Mouse (Mus musculus) lung, embryonic 15.5 days (tissue): ENCODE measurements around the gene Trappc11. TPM values are rescaled to one million over a fixed set of nuclear protein-coding genes. Genes with fewer than 3 reads are reported as not detected.

Experiments used
- ATAC-seq: fragments of 200-750 bp; cut with Nextera tagmentation; 2 replicates; pipeline ENCODE4 v1.8.0; 2017; ENCODE audit warnings: moderate number of reproducible peaks, borderline replicate concordance; ENCODE audit not compliant: low FRiP score, low TSS enrichment; ENCODE audit errors: extremely low read depth
- H3K27ac ChIP-seq: fragments of 300-500 bp; sonication (generic); 2 replicates; pipeline ENCODE4 v1.5.1; 2015; ENCODE audit warnings: moderate library complexity, mild to moderate bottlenecking, inconsistent platforms
- H3K27me3 ChIP-seq: fragments of 300-500 bp; sonication (generic); 2 replicates; pipeline ENCODE4 v1.6.1; 2015; ENCODE audit warnings: inconsistent platforms
- H3K36me3 ChIP-seq: fragments of 300-500 bp; sonication (generic); 2 replicates; pipeline ENCODE4 v1.6.1; 2015; ENCODE audit warnings: inconsistent platforms
- H3K4me1 ChIP-seq: fragments of 300-500 bp; sonication (generic); 2 replicates; pipeline ENCODE4 v1.6.1; 2015; ENCODE audit warnings: inconsistent platforms
- H3K4me2 ChIP-seq: fragments of 300-500 bp; sonication (generic); 2 replicates; pipeline ENCODE4 v1.6.1; 2015; ENCODE audit warnings: inconsistent platforms, mild to moderate bottlenecking, moderate library complexity
- H3K4me3 ChIP-seq: fragments of 300-500 bp; sonication (generic); 2 replicates; pipeline ENCODE4 v1.5.1; 2015; ENCODE audit warnings: mild to moderate bottlenecking, inconsistent platforms
- H3K9ac ChIP-seq: fragments of 300-500 bp; sonication (generic); 2 replicates; pipeline ENCODE4 v1.6.1; 2015; ENCODE audit warnings: inconsistent platforms
- H3K9me3 ChIP-seq: fragments of 300-500 bp; sonication (generic); 2 replicates; pipeline ENCODE4 v1.6.1; 2016; ENCODE audit warnings: inconsistent platforms
- WGBS: fragments of 180-500 bp; shearing (Covaris S2); methylation state at CpG from one replicate; pipeline ENCODE4 v1.1.7; 2015; 5-methylcytosine and 5-hydroxymethylcytosine counted together
- polyA plus RNA-seq: library from polyadenylated mRNA; unstranded; fragments of >200 nt; fragmentation: Nextera tagmentation; extraction: Ambion mirVana; gene quantifications from 2 replicates; pipeline ENCODE4 v1.2.1, GENCODE M21; 2015

The Trappc11 gene
- polyA plus RNA-seq: 27.9 and 29.3 TPM in 2 replicates

DNA sequence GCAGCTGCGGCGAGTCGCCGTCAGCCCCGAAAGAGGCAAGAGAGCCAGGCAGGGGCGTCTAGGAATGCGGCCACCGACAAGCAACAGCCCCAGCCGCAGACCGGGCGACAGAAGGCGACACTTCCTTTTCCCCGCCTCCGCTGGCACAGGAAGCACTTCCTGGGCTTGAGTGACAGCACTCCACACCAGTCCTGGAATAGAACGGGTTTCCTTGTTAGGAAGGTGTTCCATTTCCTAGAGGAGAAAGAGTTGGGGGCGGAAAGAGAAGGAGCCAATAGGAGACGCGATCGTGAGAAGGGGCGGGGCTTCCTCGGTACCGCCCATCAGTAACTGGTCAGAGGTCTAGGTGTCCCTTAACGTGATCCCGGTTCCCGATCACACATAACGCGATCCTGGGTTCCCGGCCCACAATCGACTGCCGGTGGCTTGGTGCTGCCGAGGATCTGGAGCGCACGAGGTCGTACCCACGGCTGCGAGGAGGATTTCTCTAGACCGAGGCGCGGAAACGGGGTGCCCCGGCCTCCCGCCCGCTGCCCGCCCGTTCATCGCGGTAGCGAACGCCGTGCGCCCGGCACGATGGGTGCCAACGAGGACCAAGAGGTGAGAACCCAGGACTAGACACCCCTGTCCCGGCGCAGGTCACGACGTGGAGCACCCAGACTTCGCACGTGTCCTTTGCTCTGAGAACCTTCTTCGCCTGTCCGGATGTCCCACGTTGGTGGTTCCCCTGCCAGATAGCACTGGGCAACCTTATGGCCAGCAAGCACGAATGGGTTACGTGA lies at the start of gene Trappc11, which contains the start of gene Rwdd4a:
Gene Trappc11, minus strand, starts transcription at position 127 of the 782 bp plus-strand sequence.
Gene Rwdd4a, plus strand, starts transcription at position 321 of the 782 bp plus-strand sequence.
- ATAC-seq: peak; percentile 100
- Histone ChIP-seq H3K4me2 (peak within 1 kb of the TSS; percentile 84), H3K9ac (peak within 1 kb of the TSS; percentile 91), H3K36me3 (peaks cover 12% of the 10 kb centered on the region; the same call in 1 of the 2 replicates), H3K9me3 (no peaks in the 10 kb centered on the region), H3K4me3 (peak within 1 kb of the TSS; percentile 86), H3K27ac (peak within 1 kb of the TSS; percentile 74), H3K4me1 (peaks cover 15% of the 10 kb centered on the region), H3K27me3 (no peaks in the 10 kb centered on the region)
- WGBS: under 1% methylated on average over 65 of the region's 65 CpGs

DNA sequence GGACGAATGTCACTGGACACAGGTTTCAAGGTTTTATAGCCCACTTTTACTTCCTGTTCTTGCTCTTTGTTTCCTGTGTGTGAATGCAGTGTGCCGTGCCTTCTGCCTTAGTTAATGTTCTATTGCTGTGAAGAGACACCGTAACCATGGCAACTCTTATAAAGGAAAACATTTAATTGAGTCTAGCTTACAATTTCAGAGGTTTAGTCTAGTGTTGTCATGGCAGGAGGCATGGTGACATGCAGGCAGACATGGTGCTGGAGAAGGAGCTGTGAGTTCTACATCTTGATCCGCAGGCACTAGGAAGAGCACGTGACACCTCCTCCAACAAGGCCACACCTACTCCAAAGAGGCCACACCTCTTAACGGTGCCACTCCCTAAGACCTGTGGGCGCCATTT lies 48.2 kb upstream of the Trappc11 start:
- WGBS: 81% methylated on average over 7 of the region's 7 CpGs
- no peaks in the 10 kb centered on the region for H3K36me3 ChIP-seq
- H3K9me3 ChIP-seq: no peaks in the 10 kb centered on the region
- H3K27me3 ChIP-seq: no peaks in the 10 kb centered on the region
- H3K9ac ChIP-seq: no peak overlapping the region
- no peak for ATAC-seq
- no peak overlapping the region for H3K4me3 ChIP-seq
- no peak overlapping the region for H3K27ac ChIP-seq
- no peaks in the 10 kb centered on the region for H3K4me1 ChIP-seq
- no peak overlapping the region for H3K4me2 ChIP-seq

DNA sequence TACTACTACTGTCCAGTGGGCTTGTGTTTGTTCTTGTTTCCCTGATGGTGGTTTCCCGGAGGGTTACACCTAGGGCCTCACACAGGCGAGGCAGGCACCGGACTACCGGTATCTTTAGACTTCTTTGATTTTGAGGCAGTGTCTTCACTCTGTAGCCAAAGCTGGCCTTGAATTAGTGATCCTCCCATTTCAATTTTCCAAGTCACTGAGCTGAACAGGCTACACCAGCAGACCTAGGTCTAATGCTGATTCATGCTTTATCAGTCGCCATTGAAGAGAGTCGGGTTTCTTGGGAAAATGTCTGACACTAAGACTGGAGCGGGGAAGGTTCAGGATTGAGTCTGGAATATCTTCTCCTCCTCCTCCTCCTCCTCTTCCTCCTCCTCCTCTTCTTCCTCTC lies 40.2 kb upstream of the Trappc11 start:
- H3K36me3 ChIP-seq: no peaks in the 10 kb centered on the region
- H3K4me2 ChIP-seq: no peak overlapping the region
- no peak overlapping the region for H3K9ac ChIP-seq
- 0 out of 2 replicates have a peak, but pooled peaks cover 3% of the 10 kb centered on the region for H3K9me3 ChIP-seq
- H3K4me1 ChIP-seq: no peaks in the 10 kb centered on the region
- 81% methylated on average over 7 of the region's 7 CpGs for WGBS
- H3K27me3 ChIP-seq: no peaks in the 10 kb centered on the region
- H3K27ac ChIP-seq: no peak overlapping the region
- no peak for ATAC-seq
- H3K4me3 ChIP-seq: no peak overlapping the region

DNA sequence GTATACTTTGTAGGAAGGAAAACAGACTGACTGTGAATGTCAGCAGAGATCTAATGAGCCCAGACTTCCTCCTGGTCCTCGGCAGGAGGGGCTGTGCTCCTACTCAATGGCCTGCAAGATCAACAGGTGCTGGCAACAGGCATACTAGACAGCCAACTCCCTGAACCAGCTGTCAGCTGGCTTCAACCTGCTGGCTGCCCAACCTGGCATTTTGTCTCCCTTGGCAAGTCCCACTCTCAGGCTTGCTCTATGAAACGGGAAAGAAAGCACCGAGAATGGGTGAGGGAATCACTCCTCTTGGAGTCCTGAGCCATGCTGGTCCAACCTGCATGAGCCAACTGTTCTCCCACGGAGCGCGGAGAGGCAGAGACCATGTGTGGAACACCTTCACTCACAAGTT lies 36.9 kb upstream of the Trappc11 start:
- H3K27ac ChIP-seq: no peak overlapping the region
- H3K9me3 ChIP-seq: no peaks in the 10 kb centered on the region
- ATAC-seq: no peak
- no peak overlapping the region for H3K4me3 ChIP-seq
- H3K4me2 ChIP-seq: no peak overlapping the region
- H3K9ac ChIP-seq: no peak overlapping the region
- H3K4me1 ChIP-seq: no peaks in the 10 kb centered on the region
- 87% methylated on average over 6 of the region's 6 CpGs for whole genome bisulfite sequencing
- no peaks in the 10 kb centered on the region for H3K36me3 ChIP-seq
- no peaks in the 10 kb centered on the region for H3K27me3 ChIP-seq

DNA sequence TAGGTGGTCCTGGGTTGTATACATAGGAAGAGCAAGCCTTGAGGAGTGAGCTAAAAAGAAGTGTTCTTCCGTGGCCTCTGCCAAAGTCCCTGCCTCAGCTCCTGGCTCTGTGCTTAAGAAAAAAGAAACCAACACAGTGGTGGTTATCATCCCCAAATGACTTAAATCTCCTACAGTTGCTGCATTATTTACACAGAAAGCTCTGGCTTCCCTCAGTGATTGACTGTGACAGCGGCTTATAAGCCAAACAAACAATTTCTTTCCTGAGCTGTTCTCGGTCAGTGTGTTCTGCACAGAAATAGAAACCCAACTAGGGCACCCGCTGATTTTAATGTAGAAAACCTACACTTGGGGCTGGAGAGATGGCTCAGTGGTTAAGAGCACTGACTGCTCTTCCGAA lies 34.8 kb upstream of the Trappc11 start:
- H3K9ac ChIP-seq: no peak overlapping the region
- H3K36me3 ChIP-seq: no peaks in the 10 kb centered on the region
- no peaks in the 10 kb centered on the region for H3K4me1 ChIP-seq
- no peaks in the 10 kb centered on the region for H3K27me3 ChIP-seq
- no peak overlapping the region for H3K27ac ChIP-seq
- no peak overlapping the region for H3K4me3 ChIP-seq
- no peaks in the 10 kb centered on the region for H3K9me3 ChIP-seq
- ATAC-seq: peak; percentile 57; the same call in 1 of the 2 replicates
- 54% methylated on average over 5 of the region's 5 CpGs for WGBS
- no peak overlapping the region for H3K4me2 ChIP-seq

DNA sequence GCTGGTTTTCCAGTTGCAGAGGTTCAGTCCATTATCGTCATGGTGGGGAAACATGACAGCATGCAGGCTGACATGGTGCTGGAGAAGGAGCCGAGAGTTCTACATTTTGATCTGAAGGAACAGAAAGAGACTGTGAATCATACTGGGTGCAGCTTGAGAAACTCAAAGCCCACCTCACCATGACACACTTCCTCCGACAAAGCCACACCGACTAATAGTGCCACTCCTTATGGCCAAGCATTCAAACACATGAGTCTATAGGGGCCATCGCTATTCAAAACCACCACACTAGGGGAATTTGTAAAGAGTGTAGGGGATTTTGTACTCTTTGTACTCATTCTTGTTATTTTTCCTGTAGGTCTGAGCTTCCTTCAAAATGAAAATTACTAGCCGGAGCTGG lies 33.3 kb upstream of the Trappc11 start:
- Histone ChIP-seq H3K27me3 (no peaks in the 10 kb centered on the region), H3K27ac (no peak overlapping the region), H3K4me2 (no peak overlapping the region), H3K9ac (no peak overlapping the region), H3K4me3 (no peak overlapping the region), H3K4me1 (no peaks in the 10 kb centered on the region), H3K9me3 (no peaks in the 10 kb centered on the region), H3K36me3 (no peaks in the 10 kb centered on the region)
- WGBS: 89% methylated on average over 6 of the region's 6 CpGs
- no peak for ATAC-seq

DNA sequence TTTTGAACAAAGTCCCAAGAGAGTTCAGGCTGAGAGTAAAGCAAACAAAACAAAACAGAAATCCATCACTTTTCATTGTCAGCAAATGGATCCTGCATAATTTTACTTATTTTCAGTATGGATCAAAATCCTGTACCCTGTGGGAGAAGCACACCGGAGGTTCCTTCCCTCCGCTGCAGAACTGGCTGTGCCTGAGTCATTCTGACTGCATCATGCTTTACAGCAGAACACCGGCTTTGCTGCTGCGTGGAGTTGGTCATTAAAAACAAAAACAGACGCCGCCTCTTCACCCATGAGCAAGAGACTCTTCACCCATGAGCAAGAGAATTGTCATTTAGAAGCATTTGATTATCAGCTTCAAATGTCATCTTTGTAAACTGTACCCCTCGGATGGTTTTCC lies 27.5 kb upstream of the Trappc11 start:
- 75% methylated on average over 7 of the region's 7 CpGs for WGBS
- H3K9me3 ChIP-seq: no peaks in the 10 kb centered on the region
- no peak overlapping the region for H3K27ac ChIP-seq
- H3K4me3 ChIP-seq: no peak overlapping the region
- H3K27me3 ChIP-seq: no peaks in the 10 kb centered on the region
- H3K4me2 ChIP-seq: no peak overlapping the region
- H3K4me1 ChIP-seq: no peaks in the 10 kb centered on the region
- H3K36me3 ChIP-seq: no peaks in the 10 kb centered on the region
- ATAC-seq: no peak
- H3K9ac ChIP-seq: no peak overlapping the region

DNA sequence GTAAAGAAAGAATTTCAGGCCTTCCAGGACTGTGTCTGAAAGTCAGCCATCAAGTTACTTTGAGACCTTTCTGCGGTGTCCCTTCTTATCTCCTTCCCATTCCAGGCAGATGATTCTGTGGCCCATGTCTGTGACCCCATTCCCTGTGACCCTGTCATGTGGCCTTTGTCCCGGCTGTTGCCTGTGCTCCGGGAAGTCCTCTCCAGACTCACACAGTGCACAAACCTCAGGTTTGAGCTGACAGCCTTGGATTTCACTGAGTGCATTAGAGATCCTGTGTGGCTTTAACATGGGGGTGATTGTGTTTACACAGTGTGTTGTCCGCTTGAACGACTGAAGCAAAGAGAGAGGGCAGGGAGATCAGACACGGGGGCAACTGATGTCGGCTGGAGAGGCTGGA lies 25.0 kb upstream of the Trappc11 start:
- no peak overlapping the region for H3K27ac ChIP-seq
- no peak overlapping the region for H3K9ac ChIP-seq
- no peak overlapping the region for H3K4me3 ChIP-seq
- H3K27me3 ChIP-seq: no peaks in the 10 kb centered on the region
- H3K9me3 ChIP-seq: no peaks in the 10 kb centered on the region
- no peaks in the 10 kb centered on the region for H3K4me1 ChIP-seq
- H3K4me2 ChIP-seq: no peak overlapping the region
- no peak for ATAC-seq
- H3K36me3 ChIP-seq: no peaks in the 10 kb centered on the region; the same call in 1 of the 2 replicates
- WGBS: 17% methylated on average over 7 of the region's 7 CpGs

DNA sequence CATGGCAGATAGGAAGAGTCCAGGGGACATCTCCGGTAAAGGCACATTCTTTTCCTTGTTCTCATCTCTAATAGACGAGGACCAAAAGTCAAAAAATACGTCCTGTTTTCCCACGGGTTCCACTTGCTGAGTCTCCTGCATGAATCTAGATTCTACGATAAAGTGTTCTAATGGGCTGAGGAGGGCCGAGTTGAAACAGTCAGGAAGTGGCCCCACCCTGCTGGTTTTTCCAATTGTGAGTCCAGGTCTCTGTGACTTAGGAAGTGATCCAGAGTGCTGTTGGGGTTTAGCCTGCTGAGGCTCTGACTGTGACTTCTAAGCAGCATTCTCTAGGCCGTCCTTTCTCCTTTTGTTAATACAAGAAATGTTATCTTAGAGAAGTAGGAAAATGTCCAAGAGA lies 23.2 kb upstream of the Trappc11 start:
- H3K27me3 ChIP-seq: no peaks in the 10 kb centered on the region
- H3K36me3 ChIP-seq: peaks cover 3% of the 10 kb centered on the region; the same call in 1 of the 2 replicates
- H3K9ac ChIP-seq: no peak overlapping the region
- no peak overlapping the region for H3K4me3 ChIP-seq
- H3K4me2 ChIP-seq: no peak overlapping the region
- no peak overlapping the region for H3K27ac ChIP-seq
- WGBS: 78% methylated on average over 7 of the region's 7 CpGs
- no peaks in the 10 kb centered on the region for H3K4me1 ChIP-seq
- no peak for ATAC-seq
- H3K9me3 ChIP-seq: no peaks in the 10 kb centered on the region

DNA sequence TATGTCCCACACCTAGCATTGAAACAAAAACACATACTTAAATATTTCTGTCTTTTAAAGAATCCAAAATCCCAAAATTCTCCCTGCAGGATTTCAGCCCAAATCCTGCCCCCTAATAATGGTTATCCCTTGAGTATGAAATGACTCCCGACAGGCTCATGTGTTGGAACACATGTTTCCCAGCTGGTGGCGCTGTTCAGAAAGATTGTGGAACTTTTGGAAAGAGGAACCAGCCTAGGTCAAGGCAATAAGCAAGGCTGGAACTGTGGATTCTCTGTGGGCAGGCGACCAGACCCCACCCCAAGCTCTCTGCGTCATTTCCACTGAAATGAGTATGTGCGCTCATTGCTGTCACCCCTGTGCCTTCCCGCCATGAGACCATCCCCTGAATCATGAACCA lies 20.3 kb upstream of the Trappc11 start:
- 86% methylated on average over 6 of the region's 6 CpGs for whole genome bisulfite sequencing
- H3K27ac ChIP-seq: no peak overlapping the region

DNA sequence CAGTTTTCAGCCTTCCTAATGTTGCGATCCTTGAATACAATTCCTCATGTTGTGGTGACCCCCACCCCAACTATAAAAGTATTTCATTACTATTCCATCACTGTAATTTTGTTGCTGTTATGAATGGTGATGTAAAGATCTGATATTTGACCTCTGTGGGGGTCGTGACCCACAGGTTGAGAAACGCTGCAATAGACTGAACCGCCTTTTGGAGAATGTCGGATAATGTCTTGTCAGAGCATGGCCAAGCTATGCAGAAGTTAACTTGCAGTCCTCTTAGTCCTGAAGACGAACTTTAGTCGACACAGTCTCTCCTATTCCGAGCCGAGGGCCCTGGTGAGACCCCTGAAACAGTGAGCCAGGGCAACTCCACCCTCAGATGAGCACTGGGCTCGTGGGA lies 13.8 kb upstream of the Trappc11 start:
- Histone ChIP-seq H3K4me3 (no peak overlapping the region), H3K9me3 (no peaks in the 10 kb centered on the region), H3K27me3 (no peaks in the 10 kb centered on the region), H3K4me2 (no peak overlapping the region), H3K36me3 (peaks cover 82% of the 10 kb centered on the region), H3K27ac (no peak overlapping the region), H3K9ac (no peak overlapping the region), H3K4me1 (no peaks in the 10 kb centered on the region)
- no peak for ATAC-seq
- WGBS: 93% methylated on average over 10 of the region's 10 CpGs

More for the DNA sequence above, 20.3 kb upstream of the Trappc11 start:
- no peak overlapping the region for H3K4me3 ChIP-seq
- H3K4me1 ChIP-seq: no peaks in the 10 kb centered on the region
- peaks cover 27% of the 10 kb centered on the region for H3K36me3 ChIP-seq
- no peak overlapping the region for H3K4me2 ChIP-seq
- H3K27me3 ChIP-seq: no peaks in the 10 kb centered on the region
- ATAC-seq: no peak
- H3K9me3 ChIP-seq: no peaks in the 10 kb centered on the region
- no peak overlapping the region for H3K9ac ChIP-seq

DNA sequence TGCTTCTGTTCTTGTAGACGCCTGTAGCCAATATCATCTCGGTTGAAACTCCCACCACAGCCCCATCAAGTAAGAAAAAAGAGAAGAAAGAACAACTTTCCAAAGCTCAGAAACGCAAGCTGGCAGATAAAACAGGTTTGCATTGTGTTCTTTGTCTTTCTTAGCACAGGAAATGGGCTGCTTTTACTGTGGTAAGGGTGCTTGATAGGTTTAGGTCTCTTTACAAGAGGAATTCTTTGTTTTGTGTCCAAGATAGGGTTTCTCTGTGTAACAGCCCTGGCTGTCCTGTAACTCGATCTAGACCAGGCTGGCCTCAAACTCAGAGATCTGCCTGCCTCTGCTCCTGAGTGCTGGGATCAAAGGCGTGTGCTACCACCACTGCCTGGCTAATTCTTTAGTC lies 10.8 kb upstream of the Trappc11 start:
- ATAC-seq: no peak
- H3K9me3 ChIP-seq: no peaks in the 10 kb centered on the region
- no peaks in the 10 kb centered on the region for H3K27me3 ChIP-seq
- H3K27ac ChIP-seq: no peak overlapping the region
- H3K4me3 ChIP-seq: no peak overlapping the region
- H3K4me1 ChIP-seq: no peaks in the 10 kb centered on the region
- WGBS: 91% methylated on average over 5 of the region's 5 CpGs
- H3K36me3 ChIP-seq: peaks cover 65% of the 10 kb centered on the region
- no peak overlapping the region for H3K4me2 ChIP-seq
- no peak overlapping the region for H3K9ac ChIP-seq
